Mouse (Mus musculus) MEL (cell line): ENCODE data around the gene Ranbp17.

Experiments used
- CHD1 ChIP-seq: IDR thresholded peaks from 2 replicates; pipeline ENCODE4 v1.6.1; 2012; ENCODE audit warnings: low read depth, mild to moderate bottlenecking, inconsistent platforms, low read length, improper control_type of control experiment
- CHD2 ChIP-seq: IDR thresholded peaks from 2 replicates; pipeline ENCODE4 v1.6.1; 2011; ENCODE audit warnings: low read length, improper control_type of control experiment
- CTCF ChIP-seq, 3 experiments: IDR thresholded peaks in 2 of 3; conservative IDR thresholded peaks in 1 of 3; 2 replicates each; pipeline ENCODE4 v1.5.1; 2011 to 2012; ENCODE audit warnings: low read length in 3 of 3, low read depth in 2 of 3, mild to moderate bottlenecking in 2 of 3, improper control_type of control experiment in 1 of 3, inconsistent platforms in 1 of 3, mixed read lengths in 1 of 3, moderate library complexity in 1 of 3; ENCODE audit not compliant: control insufficient read depth in 1 of 3, insufficient read depth in 1 of 3, poor library complexity in 1 of 3, severe bottlenecking in 1 of 3
- KAT2A ChIP-seq: conservative IDR thresholded peaks from 2 replicates; pipeline ENCODE4 v1.6.1; 2012; ENCODE audit warnings: low read depth, low read length, improper control_type of control experiment, inconsistent platforms
- MAFK ChIP-seq: IDR thresholded peaks from 2 replicates; pipeline ENCODE4 v1.6.1; 2011; ENCODE audit warnings: low read depth, mild to moderate bottlenecking, low read length, improper control_type of control experiment, borderline replicate concordance
- POLR2A ChIP-seq, 2 experiments: IDR thresholded peaks; 2 replicates each; pipeline ENCODE4 v1.6.1; 2011 to 2012; ENCODE audit warnings: low read length in 2 of 2, mild to moderate bottlenecking in 2 of 2, control low read depth in 1 of 2, improper control_type of control experiment in 1 of 2, low read depth in 1 of 2, moderate library complexity in 1 of 2; ENCODE audit not compliant: control insufficient read depth in 1 of 2, insufficient read depth in 1 of 2, poor library complexity in 1 of 2
- POLR2AphosphoS5 ChIP-seq: IDR thresholded peaks from 2 replicates; pipeline ENCODE4 v1.6.1; 2012; ENCODE audit warnings: low read depth, borderline replicate concordance, mild to moderate bottlenecking, inconsistent platforms, low read length, moderate library complexity, mixed read lengths
- ZC3H11A ChIP-seq: IDR thresholded peaks from 2 replicates; pipeline ENCODE4 v1.6.1; 2012; ENCODE audit warnings: low read depth, mild to moderate bottlenecking, inconsistent platforms, low read length, improper control_type of control experiment

DNA sequence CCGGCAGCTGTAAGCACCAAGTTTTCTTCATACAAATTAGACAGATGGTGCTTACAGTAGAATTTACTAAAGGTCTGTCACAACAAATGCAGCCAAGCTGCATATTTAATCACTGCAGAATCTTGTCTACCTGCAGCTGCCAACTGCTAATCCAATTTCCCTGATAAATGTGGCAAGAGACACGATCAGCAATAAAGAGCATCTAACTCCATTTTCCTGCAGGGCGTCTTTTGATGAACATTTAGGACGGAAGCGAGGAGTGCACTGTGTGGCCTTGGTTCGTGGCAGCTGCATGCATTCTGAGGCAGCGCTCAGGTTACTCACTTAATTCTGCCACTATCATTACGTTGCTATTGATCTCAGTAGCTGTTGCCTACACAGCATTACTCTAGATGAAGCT is 212.7 kb downstream of the Ranbp17 start:
- TF ChIP-seq CHD1 (no peak), POLR2AphosphoS5 (no peak), CTCF (IDR thresholded peaks at IDR 0.05 in 2 of 3, conservative IDR thresholded peaks at IDR 0.05 in 1 of 3; ENCODE audit: control insufficient read depth in 1 of 3, insufficient read depth in 1 of 3, low read depth in 2 of 3, low read length in 3 of 3, poor library complexity in 1 of 3, severe bottlenecking in 1 of 3) (no peak), CHD2 (no peak), KAT2A (no peak), ZC3H11A (no peak), POLR2A (IDR thresholded peaks at IDR 0.05; ENCODE audit: control insufficient read depth in 1 of 2, insufficient read depth in 1 of 2, low read depth in 1 of 2, low read length in 2 of 2, poor library complexity in 1 of 2) (no peak), MAFK (no peak)
